Mouse (Mus musculus) ES-Bruce4 (cell line): Measurements from ENCODE around the gene Mdh2.

ENCODE experiments used
- CTCF ChIP-seq: IDR thresholded peaks from one replicate; pipeline ENCODE4 v1.8.1; 2011; ENCODE audit warnings: low read depth, low read length
- EP300 ChIP-seq: IDR thresholded peaks from 2 replicates; pipeline ENCODE4 v1.6.1; 2011; ENCODE audit warnings: low read depth, low read length; ENCODE audit not compliant: insufficient read depth
- POLR2A ChIP-seq: IDR thresholded peaks from one replicate; pipeline ENCODE4 v1.8.1; 2011; ENCODE audit warnings: low read length; ENCODE audit not compliant: insufficient read depth

- TF ChIP-seq CTCF (no peak), POLR2A (no peak), EP300 (no peak)
Measured at GRCm38 (mm10) chr5:135761881-135762280, 16.4 kb upstream of the Mdh2 start.
